Mouse (Mus musculus) megakaryocyte progenitor cell, adult 5-6 weeks (primary cell): ENCODE data around the gene Ngb. TPM values are rescaled to one million over a fixed set of nuclear protein-coding genes. Genes with fewer than 3 reads are reported as not detected.

ENCODE experiments used
- ATAC-seq: replicated peaks from 2 replicates; pipeline ENCODE4 v1.8.0; 2016; ENCODE audit warnings: mild to moderate bottlenecking, moderate TSS enrichment, inconsistent platforms; ENCODE audit not compliant: poor library complexity
- total RNA-seq, 2 experiments: library from RNA; stranded (forward) in 1 of 2; stranded (reverse) in 1 of 2; fragments of 157-497, 149-512 nt in 1 of 2; fragments of 200-1000 nt in 1 of 2; gene quantifications; 2 replicates each; pipeline versions ENCODE4 v1.2.3 to v1.2.4; 2015 to 2017

The Ngb gene
- total RNA-seq (2015) (0.49 TPM in 1 of 2 replicates, not detected in the other), total RNA-seq (2017) (0.51 and 0.75 TPM in 2 replicates)

GRCm38 (mm10) chr12:87102165-87102631 lies at the start of gene Ngb:
Gene Ngb, minus strand, starts transcription at chr12:87102539.
- ATAC-seq, result no peak

- ATAC-seq, result no peak
These were observed 47.1 kb upstream of the Ngb start for GRCm38 (mm10) chr12:87149471-87149870.

- ATAC-seq, result no peak
These were observed 45.8 kb upstream of the Ngb start for GRCm38 (mm10) chr12:87148136-87148535.

- peak; percentile 92 for ATAC-seq
These were observed 45.2 kb upstream of the Ngb start, which contains the start of gene Pomt2 for GRCm38 (mm10) chr12:87147395-87148089. Gene Pomt2, minus strand, starts transcription at chr12:87147968.

GRCm38 (mm10) chr12:87146966-87147365 lies 44.6 kb upstream of the Ngb start, which contains the start of gene Gstz1:
Gene Gstz1, plus strand, starts transcription at chr12:87147165.
- peak; percentile 83 for ATAC-seq

GRCm38 (mm10) chr12:87142156-87142555 lies 39.8 kb upstream of the Ngb start:
- ATAC-seq, result peak; percentile 21; the same call in 1 of the 2 replicates

GRCm38 (mm10) chr12:87138768-87139167 lies 36.4 kb upstream of the Ngb start:
- no peak for ATAC-seq

GRCm38 (mm10) chr12:87138342-87138701 lies 36.0 kb upstream of the Ngb start:
- peak; percentile 42; the same call in 1 of the 2 replicates for ATAC-seq

GRCm38 (mm10) chr12:87137439-87138341 lies 35.4 kb upstream of the Ngb start:
- no peak for ATAC-seq

- ATAC-seq, result 0 out of 2 replicates have a peak, but pooled peaks have one; percentile 26
These were observed 30.4 kb upstream of the Ngb start for GRCm38 (mm10) chr12:87132784-87133183.

GRCm38 (mm10) chr12:87132210-87132609 lies 29.9 kb upstream of the Ngb start:
- no peak; the same call in 1 of the 2 replicates for ATAC-seq

GRCm38 (mm10) chr12:87131619-87132018 lies 29.3 kb upstream of the Ngb start:
- peak; percentile 75 for ATAC-seq

- no peak for ATAC-seq
These were observed 28.8 kb upstream of the Ngb start for GRCm38 (mm10) chr12:87131181-87131580.

GRCm38 (mm10) chr12:87130224-87130623 lies 27.9 kb upstream of the Ngb start:
- no peak for ATAC-seq

GRCm38 (mm10) chr12:87127256-87127655 lies 24.9 kb upstream of the Ngb start:
- ATAC-seq, result no peak

GRCm38 (mm10) chr12:87121918-87122589 lies 19.7 kb upstream of the Ngb start:
- peak; percentile 98 for ATAC-seq

GRCm38 (mm10) chr12:87107357-87107977 lies 5.1 kb upstream of the Ngb start:
- ATAC-seq, result no peak

GRCm38 (mm10) chr12:87104796-87105195 lies 2.5 kb upstream of the Ngb start:
- no peak for ATAC-seq

- no peak for ATAC-seq
These were observed 1.1 kb upstream of the Ngb start for GRCm38 (mm10) chr12:87103471-87103870.

- no peak for ATAC-seq
These were observed 2.0 kb downstream of the Ngb start for GRCm38 (mm10) chr12:87100331-87100730.
